Mouse (Mus musculus) regulatory T cell (primary cell): ENCODE data around the gene Tmem208.

ENCODE experiments used
- in situ Hi-C: fragments of 300-600 bp; cut with MboI, MseI; formaldehyde crosslinking; loops from one replicate; pipeline ENCODE4 v1.15.1; 2025; ENCODE audit warnings: high pct_unique_total_duplicates

Tmem208 gene

GRCm38 (mm10) chr8:105323183-105323582 is 3.0 kb upstream of the Tmem208 start:
- in situ Hi-C loops = no loop called here

GRCm38 (mm10) chr8:105325641-105326093 is 487 bp upstream of the Tmem208 start:
- in situ Hi-C loops = no loop called here

DNA sequence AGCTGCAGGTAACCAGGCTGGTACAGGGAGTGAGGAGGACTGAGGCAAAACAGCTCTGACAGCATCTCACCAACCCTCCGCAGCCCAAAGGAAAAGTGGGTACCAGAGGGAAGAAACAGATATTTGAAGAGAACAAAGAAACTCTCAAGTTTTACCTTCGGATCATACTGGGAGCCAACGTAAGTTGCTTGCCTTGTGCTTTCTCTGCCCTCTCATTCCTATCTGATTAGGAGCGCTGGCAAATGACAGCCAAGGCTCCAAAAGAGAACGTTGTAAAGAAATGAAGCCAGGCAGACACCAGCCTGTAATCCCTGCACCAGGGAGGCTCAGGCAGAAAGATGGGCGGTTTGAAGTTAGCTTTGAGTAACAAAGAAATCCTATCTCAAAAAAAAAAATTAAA is 814 bp downstream of the Tmem208 start:
- in situ Hi-C loops = no loop called here

- in situ Hi-C loops = no loop called here
These were observed 4.2 kb downstream of the Tmem208 start for GRCm38 (mm10) chr8:105330325-105330724.

DNA sequence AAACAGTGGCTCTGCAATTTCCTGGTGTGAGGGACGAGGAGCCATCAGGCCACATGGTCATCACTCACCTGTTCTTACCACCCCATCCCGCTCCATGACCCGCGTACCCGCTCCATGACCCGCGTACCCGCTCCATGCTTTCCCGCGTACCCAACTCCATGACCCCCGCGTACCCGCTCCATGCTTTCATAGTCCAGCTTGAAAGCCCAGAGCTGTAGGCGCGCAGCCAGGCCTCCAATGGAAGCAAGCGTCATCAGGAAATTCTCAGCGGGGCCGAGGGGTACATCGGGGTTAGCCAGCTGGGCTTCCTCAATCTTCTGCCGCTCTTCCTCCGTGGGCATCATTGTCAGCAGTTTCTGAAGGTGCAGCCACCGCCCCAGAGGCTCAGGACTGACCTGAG is 5.3 kb downstream of the Tmem208 start:
- in situ Hi-C loops = no loop called here

- in situ Hi-C loops = no loop called here
These were observed 5.8 kb downstream of the Tmem208 start for GRCm38 (mm10) chr8:105331931-105332330.

DNA sequence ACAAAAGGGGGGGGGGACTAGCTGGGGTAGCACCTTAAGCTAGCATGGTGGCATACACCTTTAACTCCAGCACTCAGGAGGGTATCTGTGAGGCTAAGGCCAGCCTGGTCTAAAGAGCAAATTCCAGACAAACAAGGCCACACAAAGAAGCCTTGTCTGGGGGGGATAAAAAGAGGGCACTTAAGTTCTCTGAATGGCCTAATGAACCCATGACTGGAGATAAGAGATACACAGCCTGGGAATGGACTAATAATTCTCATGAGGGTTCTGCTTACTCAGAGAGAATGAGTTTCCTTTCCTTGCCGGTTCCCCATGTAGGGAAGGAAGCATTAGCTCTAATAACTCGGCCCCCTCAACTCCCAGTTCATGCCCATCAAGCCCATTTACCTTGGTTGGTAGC is 6.4 kb downstream of the Tmem208 start:
- in situ Hi-C loops = no loop called here

GRCm38 (mm10) chr8:105336373-105337130 is 10.4 kb downstream of the Tmem208 start:
- in situ Hi-C loops = no loop called here

- in situ Hi-C loops = no loop called here
These were observed 12.8 kb downstream of the Tmem208 start for GRCm38 (mm10) chr8:105338992-105339391.

DNA sequence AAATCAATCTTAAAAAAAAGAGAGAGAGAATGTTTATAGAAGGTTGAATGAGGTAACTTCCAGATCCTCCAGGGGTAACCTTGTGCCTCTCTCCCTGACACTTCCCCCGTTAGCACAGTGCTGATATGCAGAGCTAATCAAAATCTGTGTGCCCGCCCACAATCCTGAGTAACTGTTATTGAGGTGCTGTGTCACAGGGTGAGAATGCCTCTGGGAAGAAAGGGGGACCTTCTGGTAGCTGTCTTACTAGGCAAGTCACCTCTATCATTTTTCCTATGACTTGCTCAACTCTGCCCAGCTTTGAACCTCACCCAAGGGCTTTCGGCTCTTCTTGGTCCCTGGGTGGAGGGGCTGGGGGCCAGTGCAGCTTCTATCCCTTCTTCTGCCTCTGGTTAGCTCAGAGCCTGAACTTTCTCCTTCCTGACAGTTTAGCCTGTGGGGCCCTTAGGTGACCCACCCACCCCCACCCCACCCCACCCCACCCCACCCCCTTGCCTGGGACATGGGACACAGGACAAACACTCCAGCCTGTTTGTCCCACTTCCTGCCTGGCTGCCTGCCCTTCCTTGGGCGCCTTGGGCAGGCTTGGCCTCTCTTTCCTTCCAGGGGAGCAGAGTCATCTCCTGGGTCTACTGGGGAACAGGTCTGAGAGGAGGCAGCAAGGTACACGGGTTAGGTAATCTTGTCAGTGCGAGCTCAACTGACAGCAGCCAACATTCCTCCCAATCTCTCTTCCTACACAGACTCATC is 13.9 kb downstream of the Tmem208 start:
- in situ Hi-C loops = no loop called here

DNA sequence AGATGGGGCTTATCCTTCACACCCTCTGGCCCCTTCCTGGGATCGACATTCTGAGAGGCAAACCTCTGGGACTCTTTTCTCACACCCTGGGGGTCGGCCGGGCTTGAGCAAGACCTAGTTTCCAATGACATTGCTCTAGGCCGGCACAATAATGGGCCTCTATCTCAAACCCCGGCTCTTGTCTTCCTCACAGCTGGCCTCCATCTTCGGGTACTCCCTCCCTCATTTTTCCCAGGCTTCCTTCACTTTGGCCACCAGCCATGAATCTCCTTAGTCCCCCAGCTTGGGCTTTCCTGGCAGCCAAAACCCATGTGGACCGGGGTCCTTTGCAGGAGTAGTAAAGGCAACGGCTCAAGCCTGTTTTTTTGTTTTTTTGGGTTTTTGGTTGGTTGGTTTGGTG is 15.2 kb downstream of the Tmem208 start:
- in situ Hi-C loops = no loop called here

GRCm38 (mm10) chr8:105342768-105343167 is 16.6 kb downstream of the Tmem208 start:
- in situ Hi-C loops = no loop called here

DNA sequence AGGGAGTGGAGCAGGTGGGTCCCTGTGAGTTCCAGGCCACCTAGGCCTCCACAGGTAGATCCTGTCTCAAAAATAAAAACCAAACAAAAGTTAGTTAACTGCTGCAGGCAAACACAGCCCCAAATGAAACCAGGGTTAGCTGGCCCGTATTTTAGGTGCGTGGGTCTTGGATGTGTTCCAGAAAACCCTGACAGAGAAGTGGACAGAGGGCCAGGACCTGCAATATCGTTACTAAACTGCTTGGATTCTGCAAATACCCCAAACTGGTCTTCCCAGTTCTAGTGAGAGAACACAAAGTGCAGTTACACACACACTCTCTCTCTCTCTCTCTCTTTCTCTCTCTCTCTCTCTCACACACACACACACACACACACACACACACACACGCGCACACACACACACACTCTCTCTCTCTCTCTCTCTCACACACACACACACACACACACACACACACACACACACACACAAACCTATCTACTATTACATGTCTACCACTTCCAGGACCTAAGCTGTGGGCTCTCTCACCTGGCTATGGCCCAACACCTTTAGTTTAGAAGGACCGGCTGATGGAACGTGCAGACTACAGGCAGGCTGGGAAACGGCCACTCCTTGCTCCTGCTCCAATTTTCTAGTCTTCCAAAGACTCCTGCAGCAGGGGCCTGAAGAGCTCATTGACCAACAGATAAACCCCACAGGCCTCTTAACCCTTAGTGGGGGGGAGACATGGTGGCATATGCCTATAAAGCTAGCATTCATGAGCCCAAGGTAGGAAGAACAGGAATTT is 17.8 kb downstream of the Tmem208 start:
- in situ Hi-C loops = no loop called here

DNA sequence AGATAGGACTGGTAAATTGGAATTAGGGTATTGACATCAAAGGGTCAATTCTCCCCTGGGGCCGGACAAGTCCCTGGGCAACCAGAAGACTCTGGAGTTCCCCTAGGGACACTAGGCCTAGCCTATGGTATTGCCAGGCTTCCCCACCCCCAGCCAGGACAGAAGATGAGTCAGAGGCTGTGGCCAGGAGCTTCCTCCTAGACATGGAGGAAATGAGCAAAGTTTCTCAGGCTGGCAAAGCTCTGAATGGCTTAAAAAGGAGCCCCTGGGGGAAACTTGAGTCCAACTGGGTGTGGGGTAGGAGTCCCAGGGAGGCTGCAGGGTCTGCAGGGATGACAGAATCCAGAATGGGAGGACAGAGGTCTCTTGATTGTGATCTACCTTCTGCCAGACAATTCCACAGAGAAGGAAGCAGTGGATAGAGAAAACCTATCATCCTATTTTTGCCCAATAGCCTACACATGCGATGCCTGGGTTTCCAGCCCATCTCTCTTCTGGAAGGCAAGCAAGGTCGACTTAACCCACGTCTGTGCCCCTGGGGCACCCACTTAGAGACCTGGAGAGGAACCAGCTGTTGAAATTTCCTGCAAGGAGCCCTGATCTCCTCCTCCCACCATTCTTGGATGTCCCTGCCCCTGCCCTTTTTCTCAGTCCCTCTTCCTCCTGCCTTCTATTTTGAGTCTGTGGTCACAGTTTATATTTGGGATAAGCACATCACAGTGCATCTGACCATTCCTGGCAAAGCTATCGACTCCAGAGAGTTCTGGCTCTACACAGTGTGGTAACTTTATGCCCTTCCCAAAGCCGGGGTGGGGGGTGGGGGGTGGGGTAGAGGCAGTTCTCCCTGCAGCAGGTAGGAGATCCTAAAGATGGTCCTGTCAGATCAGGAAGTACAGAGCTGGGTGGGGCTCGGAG is 19.2 kb downstream of the Tmem208 start:
- in situ Hi-C loops = no loop called here

- in situ Hi-C loops = no loop called here
These were observed 20.7 kb downstream of the Tmem208 start for GRCm38 (mm10) chr8:105346611-105347427.

- in situ Hi-C loops = no loop called here
These were observed 21.5 kb downstream of the Tmem208 start, which contains the start of gene Fhod1 for GRCm38 (mm10) chr8:105347428-105348221. Fhod1 (minus strand) TSS chr8:105347953.

GRCm38 (mm10) chr8:105348450-105349095 is 22.4 kb downstream of the Tmem208 start, which contains the start of gene Slc9a5:
Slc9a5 (plus strand) TSS chr8:105348843.
- in situ Hi-C loops = no loop called here

DNA sequence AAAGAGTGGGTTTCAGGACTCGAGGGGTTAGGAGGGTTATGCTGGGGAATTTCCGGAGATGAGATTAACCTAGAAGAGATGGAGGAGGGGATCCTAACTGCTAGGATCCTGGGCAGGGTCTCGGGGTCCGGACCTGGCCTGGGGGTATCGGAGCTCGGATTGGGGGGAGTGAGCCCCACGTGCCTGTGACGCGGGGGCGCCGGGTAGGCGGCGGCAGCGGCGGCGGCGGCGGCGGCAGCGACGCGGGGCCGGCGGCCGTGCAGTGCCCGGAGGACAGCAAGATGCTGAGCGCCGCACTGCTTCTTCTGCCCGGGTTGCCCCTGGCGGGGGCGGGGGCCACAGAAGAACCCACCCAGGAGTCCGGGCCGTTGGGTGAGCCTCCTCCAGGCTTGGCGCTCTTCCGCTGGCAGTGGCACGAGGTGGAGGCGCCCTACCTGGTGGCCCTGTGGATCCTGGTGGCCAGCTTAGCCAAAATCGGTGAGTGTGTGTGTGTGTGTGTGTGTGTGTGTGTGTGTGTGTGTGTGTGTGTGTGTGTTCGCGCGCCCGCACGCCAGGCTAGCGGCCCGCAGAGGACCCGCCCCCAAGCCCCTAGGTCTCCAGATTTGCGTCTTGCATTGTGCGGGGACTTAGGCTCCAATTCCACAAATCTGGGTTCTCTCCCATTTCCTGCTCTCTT is 23.1 kb downstream of the Tmem208 start:
- in situ Hi-C loops = no loop called here
